Mouse (Mus musculus): ENCODE results near the gene Sorcs2.

Sorcs2 gene

DNA sequence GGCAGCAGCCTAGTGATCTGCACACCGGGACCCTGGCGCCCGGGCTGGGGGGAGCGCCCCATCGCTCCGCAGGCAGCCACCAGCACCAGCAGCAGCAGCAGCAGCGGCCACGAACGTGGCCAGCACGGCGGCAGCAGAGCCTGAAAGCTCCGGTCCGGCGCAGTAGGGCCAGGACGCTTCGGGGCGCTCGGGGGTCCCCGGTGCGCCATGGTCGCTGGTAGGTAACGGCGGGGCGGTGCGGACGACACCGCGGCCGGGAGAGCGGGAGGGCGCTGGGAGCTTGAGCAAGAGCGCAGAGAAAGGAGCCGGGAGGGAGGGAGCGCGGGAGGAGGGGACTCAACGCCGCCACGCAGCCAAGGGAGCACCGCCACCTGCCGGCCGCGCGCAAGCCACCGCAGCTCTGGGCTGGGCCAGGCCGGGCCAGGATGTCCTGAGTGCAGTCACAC is at the start of gene Sorcs2:
TSS of gene Sorcs2 (minus strand) at position 303 of the 446 bp plus-strand sequence.
- DNase-seq (ENCODE audit: low read depth, low spot score): peak; percentile 68

DNA sequence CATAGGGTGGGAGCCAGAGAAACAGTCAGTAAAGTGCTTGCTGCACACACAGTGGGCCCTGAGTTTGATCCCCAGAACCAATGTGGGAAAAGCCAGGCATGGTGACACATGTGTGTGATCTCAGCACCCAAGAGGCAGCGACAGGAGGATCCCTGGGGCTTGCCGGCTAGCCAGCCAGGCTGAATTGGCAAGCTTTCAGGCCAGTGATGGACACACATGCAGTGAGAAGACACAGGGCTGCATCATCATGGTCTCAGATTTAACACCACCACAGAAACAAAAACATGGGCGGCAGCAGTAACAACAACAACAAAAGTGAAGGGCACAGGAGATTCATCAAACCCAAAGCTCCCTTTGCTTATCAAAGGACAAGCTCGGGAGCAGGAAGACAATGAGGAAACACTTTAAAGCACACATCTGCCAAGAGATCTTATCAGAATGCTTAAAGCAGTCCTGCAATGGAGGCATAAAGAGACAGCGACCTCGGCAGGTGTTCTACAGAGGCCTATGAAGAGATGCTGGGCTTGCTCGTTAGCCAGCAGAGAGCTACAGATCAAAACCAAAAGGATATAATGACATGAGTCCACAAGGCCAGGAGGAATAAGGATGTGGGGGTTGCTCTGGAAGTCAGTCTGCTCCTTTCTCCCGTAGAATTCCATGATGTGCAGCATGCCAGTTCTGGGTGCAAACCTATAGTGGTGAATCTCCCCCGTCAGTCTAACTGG is 48.4 kb upstream of the Sorcs2 start:
- no peak for DNase-seq (ENCODE audit: low read depth, low spot score)

DNA sequence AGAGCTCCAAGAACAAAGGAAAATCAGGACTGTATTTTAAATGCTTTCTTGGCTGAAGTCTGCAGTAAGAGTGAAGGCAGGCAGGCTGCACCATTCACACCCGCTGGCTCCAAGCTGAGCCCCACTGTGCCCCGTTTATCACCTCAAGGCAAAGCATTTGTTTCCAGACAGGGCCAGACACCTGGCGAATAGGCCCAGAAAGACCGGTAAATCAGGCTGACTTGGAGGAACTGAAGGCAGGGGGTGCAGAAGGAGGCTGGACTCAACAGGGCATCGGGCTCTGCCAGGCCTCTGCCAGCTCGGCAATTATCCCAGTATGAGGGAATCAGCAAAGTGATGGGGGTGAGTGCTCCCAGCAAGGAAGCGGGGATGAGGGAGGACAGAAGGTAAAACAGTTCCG is 47.1 kb upstream of the Sorcs2 start:
- DNase-seq (ENCODE audit: low read depth, low spot score): no peak

DNA sequence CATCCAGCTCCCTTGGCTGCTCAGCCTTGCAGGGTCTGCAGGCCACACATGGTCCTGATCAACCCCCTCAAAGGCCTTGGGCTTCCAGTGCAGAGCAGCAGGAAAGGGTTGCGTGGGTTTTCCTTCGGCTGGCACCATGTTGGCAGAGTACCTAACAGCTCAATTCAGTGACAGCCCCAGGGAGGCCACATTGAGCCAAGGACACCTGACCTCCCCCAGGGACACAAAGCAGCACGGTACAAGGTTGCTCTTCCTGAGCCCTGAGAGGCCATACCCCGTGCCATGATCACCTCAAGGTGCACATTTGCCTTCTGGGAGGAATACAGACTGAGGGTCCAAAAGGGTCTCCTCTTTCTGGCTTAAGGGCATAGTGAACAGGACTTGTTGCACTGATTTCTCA is 46.7 kb upstream of the Sorcs2 start:
- DNase-seq (ENCODE audit: low read depth, low spot score): no peak

DNA sequence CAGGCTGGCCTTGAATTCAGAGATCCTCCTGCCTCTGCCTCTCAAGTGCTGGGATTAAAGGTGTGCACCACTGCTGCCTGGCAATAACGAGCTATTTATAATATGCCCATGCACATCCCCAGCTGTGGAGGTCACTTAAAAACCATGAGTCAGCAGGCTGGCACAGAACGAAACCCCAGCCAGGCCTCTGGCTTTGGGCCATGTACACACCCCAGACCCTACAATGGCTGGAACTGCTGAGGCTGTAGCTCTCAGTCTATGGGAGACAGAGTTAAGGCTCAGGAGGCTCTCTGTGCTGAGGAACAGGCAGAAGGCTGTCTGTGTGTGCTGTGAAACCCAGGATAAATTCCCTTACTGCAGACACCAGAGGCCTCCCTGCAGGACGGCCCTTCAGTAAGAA is 42.8 kb upstream of the Sorcs2 start:
- no peak for DNase-seq (ENCODE audit: low read depth, low spot score)

DNA sequence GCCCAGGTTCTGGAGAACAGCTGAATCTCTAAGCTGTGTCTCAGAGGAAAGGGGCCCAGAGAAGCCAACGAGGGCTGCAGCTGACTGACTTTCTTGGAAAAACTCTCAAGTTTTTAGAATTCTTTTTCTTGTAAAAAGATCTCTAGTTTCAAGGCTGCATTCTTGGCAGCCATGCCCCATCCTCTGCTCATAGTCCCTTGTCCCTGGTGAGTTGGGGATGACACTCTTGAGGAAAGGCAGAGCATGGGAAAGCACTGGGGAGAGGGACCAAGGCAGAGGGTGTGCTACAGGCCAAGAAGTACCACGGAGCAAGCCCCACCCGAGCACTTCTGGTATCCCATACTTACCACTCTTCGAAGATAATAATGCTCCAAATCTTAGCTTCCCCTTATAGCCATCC is 38.9 kb upstream of the Sorcs2 start:
- DNase-seq (ENCODE audit: low read depth, low spot score): peak; percentile 9

DNA sequence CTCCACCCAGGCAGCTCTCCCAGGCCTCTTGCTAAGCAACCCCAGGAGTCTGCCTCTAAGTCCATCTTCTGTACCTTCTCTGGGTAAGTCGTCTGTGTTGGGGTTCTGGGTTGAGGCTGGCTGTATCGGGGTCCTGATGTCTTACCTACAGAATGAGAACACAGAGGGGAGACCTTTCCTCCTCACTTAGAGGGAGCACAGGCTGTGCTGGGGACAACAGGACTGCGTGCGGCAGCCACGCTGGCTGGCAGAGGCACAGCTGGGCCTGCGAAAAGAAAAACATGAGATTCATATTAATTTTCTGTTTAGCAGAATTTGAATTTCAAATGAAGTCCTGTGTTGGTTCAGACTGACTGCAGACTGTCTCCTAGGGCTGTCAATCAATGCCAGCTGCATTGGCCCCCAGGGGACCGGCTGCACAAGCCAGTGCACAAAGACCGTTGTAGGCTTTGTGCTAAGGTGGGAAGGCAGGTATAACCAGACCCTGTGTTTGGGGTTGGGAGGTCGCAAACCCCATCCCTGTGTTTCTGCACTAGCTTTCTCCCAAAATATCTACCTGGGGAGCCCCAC is 36.5 kb upstream of the Sorcs2 start:
- DNase-seq (ENCODE audit: low read depth, low spot score): no peak

DNA sequence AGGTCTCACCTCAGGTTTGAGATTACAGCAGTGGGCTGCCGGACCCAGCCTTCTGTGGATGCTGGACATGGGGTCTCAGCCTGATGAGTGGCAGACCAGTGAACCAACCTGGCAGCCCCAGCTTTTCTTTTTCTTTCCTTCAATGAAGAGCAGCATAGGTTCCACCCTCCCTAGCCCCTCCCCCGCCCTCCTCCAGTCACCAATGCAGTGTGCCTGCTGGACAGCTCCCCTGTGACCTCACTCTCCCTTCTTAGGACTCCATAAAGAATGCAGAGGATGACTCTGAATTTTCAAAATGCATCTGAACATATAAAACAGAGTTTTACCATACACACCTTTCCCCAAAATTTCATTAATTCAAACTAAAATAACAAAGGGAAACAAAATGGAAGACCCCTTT is 33.8 kb upstream of the Sorcs2 start:
- DNase-seq (ENCODE audit: low read depth, low spot score): no peak

DNA sequence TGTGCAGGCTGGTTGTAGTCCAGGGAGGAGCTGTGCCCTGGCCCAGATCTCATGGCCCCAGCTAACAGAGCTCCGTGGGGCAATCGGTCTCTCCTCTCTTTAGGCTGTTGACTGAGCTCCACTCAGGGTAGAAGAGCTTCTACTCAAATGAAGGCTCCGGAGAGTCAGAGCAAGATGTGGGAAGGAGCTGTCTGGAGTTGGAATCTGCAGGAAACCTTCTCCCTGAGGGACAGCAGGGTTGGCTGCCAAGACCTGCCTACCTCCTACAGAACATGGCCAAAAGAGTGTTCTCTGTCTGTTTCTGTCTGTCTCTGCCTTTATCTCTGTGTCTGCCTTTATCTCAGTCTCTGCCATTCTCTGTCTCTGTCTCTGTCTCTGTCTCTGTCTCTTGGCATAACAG is 31.6 kb upstream of the Sorcs2 start:
- no peak for DNase-seq (ENCODE audit: low read depth, low spot score)

DNA sequence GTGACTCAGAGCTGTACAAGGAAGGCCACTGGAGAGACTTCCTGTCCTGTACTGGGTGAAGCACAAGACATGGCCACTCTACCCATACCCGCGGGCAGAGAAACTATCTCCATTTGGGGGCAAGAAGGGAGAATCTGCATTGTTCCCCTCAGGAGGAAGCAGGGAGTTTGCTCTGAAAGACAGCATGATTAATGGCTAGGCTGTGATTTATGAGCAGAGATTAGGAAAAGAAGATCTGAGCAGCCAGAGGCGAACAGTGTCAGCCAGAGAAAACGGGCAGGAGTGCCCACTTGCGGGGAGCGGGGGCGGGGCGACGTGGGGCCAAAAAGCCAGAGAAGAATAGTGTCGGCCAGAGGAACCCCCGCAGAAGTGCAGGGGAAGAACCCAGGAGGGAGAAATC is 29.9 kb upstream of the Sorcs2 start:
- no peak for DNase-seq (ENCODE audit: low read depth, low spot score)

DNA sequence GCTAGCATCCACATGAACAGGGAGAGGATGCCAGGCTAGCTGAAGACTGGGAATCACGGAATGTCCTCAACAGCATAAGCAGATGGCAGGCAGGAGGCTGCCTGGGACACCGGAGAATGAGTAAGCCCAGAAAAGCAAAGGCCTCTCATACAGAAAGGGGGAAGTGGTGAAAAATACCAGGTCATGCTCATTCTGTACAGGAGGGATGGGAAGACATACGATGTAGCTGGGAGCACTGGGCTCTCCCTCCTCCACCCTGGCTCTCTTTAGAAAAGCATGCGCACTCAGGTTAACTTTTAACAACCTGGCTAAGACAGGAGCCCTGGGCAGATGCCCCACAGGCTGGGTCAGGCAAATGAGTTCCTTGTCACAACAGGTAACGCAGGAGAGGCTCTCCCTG is 28.5 kb upstream of the Sorcs2 start:
- no peak for DNase-seq (ENCODE audit: low read depth, low spot score)

DNA sequence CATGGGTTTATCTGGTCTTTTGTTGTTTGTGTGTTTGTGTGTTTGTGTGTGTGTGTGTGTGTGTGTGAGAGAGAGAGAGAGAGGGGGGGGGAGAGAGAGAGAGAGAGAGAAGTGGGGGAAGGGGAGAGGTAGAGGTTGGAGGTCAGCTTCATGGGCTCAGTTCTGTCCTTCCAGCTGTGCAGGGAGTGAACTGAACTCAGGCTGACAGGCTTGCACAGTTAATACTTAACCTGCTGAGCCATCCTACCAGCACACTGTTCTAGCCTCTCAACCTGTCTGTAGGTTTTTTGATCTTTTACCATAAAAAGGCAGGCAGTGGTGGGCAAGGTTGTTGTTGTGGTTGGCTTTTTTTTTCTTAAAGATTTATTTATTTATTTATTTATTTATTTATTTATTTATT is 26.7 kb upstream of the Sorcs2 start:
- DNase-seq (ENCODE audit: low read depth, low spot score): no peak

DNA sequence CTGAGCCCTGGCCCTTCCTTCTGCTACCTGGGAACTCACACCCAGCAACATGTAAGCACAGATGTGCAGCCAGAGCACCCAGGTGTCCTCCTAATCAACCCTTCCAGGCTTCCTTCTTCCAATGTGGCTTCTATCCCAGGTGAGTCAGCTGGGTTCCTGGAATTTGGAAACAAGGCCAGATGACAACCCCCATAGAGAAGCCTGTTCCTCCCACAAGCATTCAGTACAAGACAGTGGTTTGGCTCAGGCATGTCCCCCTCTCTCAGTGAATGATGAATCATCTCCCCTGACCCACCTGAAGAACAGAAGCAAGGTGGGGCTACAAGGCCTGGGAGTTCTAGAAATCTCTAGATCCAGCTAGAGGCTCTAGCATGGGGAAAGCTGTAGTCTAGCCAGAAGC is 24.8 kb upstream of the Sorcs2 start:
- no peak for DNase-seq (ENCODE audit: low read depth, low spot score)

DNA sequence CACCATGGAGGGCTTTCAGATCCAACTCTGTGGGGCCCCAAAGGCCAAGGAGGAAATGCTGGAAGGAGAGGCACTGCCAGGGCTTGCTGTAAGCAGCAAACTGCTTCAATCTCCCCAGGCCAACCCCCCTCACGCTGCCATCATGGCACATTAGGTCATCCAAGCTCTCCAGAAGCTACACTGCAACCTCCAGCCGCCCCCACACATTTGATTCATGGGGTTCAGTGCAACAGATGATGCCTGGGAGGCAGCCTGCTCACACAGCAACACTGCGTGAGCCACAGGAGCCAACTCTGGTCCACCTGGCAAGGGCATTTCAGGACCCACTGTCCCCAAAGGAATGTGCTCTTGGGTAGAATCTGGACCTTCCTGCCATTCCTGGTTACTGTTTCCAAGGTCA is 21.9 kb upstream of the Sorcs2 start:
- no peak for DNase-seq (ENCODE audit: low read depth, low spot score)

DNA sequence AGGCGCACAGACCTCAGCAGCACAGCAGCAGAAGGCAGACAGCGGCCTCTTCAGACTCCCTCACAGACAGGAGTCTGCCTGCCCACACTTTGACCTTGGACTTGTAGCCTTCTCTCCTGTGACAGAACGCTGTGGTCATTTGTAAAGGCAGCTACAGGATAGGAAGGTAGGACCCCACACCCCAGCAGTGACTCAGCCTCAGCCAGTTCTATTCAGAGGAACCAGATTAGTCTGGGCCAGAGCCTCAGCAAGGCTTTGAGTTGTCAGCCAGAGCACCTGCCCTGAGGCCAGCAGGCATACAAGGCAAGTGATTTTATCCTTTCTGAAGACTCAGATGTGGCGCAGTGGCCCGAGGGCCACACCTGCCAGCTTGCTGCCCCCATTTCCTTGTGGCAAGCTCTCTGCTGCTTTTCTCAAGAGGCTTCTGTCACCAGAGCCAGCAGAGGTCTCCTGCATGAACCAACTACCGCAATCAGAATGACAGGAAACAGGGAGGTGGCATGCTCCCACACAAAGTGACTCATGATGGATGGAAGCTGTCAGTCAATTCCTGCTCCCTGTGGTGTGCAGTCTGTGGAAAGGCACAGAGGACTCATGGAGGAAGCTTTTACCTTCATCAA is 16.9 kb upstream of the Sorcs2 start:
- no peak for DNase-seq (ENCODE audit: low read depth, low spot score)

DNA sequence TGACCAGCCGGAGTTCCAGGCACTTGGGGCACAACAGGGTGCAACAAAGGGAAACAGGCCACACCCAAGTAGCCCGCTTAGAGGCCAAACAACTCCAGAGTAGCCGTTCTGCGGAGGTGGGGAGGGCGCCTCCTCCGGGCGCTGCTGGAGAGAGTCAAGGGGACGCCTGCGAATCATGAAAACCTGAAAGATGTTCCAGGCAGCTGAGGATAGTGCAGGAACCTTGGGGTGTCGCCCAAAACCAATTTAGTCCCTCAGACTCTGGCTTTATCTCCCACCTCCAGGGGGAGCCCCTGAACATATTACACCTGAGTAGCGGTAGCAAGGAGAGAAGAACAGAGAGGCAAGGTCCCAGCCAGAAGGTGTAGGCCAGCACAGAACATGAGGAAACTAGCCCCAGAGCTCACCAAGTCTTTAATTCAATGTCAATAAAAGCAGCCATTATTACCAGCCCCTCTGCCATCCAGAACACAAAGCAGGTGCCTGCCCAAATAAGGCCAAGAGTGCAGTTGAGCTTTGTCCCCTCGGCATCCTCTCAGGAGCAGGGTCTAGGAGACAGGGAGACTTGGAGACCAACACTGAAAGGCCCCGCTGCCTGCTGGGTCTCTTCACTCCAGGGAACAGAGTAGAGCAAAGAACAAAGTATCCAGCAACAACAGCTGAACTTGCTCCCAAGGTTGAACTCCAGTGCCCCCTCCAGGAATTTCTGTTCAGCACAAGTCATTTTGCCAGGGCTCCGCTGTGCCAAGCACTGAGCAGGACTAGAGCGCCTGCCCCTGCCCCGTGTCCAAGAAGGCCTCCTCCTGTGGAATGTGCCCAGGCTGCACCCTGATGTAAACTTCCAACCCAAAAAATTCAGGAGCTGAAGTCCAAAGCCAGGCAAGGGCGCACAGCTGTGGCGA is 775 bp upstream of the Sorcs2 start:
- DNase-seq (ENCODE audit: low read depth, low spot score): peak; percentile 53

DNA sequence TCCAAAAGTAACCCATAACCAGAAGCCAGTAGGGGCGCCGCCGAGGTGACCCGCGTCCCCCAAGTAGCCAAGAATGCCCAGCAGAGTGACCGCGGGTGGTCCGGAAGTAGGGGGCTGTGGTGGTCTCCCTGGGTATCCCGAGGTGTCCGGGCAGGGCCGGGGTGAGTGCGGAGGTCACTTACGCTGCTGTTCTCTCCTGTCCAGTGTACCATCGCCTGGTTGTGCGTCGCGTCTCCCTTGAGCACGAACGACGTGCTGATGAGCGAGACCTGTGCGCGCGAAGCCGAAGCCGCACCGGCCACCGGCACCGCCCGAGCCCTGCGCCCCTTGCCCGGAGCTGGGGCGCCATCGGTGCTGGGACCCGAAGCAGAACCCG is 567 bp downstream of the Sorcs2 start:
- no peak for DNase-seq (ENCODE audit: low read depth, low spot score)

DNA sequence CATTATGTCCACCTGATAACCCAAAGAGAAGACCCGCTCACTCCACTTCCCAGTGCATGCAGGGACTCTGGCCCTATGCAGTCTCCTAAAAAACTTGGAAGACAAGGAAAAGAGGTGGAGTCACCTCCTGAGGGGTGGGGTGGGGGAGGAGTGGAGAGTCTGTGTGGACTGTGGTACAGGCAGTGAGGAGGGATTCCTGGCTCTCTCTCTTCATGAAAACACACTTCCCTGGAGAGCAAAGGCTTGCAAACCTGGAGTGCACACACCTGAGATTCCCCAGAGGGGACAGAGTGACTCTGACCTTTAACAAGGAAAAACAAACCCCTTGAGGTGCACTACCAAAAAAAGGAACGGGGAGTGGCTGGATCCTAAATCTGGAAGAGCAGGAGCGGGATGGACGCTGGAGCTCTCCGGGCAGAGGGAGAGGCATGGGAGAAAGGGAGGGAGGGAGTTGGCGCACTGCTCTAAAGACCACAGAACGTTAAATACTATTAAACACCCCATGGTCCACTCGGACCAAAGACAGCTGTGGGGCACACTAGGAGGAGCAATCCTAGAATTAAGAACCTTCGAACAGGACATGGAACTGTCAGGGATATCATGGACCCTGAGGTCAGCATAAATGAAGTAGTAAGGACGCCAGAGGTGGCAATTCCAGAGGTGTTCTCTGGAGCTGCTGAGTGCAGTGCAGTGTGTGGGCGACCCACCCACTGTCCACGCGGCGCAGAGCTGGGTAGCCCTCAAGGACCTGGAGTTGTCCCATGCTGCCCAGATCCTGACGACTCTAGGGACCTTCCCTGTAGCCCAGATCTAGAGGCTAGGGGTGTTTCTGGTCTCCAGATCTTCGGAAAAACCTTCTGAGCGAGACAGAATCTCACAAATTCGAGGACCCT is 1.2 kb downstream of the Sorcs2 start:
- DNase-seq (ENCODE audit: low read depth, low spot score): no peak

DNA sequence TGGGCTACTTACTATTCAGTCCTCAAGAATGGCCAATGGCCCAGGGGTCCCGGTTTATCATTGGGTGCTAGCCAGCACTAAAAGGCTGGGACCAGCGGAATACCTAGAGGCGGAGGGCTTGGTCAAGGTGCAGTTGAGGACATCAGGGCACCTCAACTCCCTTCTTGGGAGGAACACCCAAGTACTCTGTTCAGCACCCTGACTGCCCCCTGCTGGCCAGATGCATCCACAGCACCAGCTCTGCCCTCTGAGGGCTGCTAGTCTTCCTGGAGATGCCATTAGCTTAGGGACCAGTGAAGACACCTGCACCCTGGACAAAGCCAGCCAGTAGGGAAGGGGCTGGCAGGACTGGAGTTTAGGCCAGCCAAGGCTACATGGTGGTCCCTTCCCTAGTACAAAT is 1.9 kb downstream of the Sorcs2 start:
- peak; percentile 66 for DNase-seq (ENCODE audit: low read depth, low spot score)

DNA sequence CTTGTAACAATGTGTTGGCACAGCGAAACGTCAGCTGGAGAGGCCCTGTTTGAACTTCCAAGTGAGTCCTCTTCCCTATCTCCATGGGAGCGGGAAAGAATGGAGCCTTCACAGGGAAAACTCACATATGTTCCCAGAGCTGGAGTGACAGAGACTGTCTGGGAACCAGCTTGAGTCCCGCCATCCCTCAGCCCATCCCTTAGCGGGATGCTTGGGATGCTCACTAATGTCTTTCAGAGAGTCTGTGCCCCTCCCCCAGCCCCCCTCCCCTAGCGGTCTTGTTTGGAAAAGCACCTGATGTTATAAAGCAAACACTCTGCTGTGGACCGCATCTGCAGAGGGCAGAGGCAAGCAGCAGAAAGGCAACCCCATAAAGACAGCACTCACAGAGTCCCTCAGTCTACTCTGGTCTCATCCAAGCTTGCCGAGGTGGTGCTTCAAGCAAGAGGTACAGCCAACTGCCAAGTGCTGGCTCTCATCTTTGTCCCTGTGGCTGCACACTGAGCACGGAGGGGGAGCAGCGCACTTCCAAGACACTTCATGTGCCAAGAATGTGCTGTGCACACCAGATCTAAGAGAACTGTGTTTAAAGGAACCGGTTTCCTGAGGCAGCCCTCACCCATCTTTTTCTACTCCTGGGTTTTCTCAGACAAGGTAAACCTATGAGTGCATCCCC is 3.0 kb downstream of the Sorcs2 start:
- DNase-seq (ENCODE audit: low read depth, low spot score): no peak

DNA sequence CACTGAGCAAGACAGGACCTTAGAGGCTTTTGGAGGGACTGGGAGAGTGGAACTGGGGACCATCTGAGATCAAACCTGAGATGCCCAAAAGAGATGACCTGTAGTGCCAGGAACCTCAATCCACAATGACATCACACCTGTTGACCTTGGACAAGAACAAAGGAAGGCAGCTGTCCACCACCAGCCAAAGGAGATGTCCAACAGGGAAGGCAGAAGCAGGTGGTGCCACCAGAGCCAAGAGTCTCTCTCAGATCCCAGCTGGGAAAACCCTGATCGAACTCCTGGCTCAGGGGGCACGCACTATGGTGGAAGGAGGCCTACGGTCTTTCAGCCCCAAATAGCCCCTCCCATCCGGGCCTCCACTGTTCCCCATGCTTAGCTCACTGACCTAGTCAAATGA is 6.2 kb downstream of the Sorcs2 start:
- no peak for DNase-seq (ENCODE audit: low read depth, low spot score)

All from skeletal muscle tissue, adult 2 months (tissue).